Mouse (Mus musculus) left cerebral cortex, postnatal 10 days (tissue): ENCODE data around the gene Il24. TPM values are rescaled to one million over a fixed set of nuclear protein-coding genes. Genes with fewer than 3 reads are reported as not detected.

Source experiments
- DNase-seq, 2 experiments: peaks; one replicate each; pipeline ENCODE4 v3.0.0; 2021 to 2022; ENCODE audit warnings: low spot score in 2 of 2, mixed read lengths in 1 of 2; ENCODE audit errors: extremely low spot score in 1 of 2
- intact Hi-C: fragments of 180-260 bp; cut with DNase I; formaldehyde crosslinking; loops from one replicate; pipeline ENCODE4 v1.15.1; 2025
- total RNA-seq, 2 experiments: library from RNA; stranded (reverse); gene quantifications; 2 replicates each; pipeline ENCODE4 v1.2.3; 2021

The Il24 gene
- total RNA-seq, 2 experiments from 2014 or later: not detected

GRCm38 (mm10) chr1:130864238-130864637, 23.0 kb downstream of the Il24 start:
- DNase-seq: no peak
- intact Hi-C loops: no loop called here

- DNase-seq: no peak
- intact Hi-C loops: no loop called here
Observed at GRCm38 (mm10) chr1:130857456-130857855, 29.8 kb downstream of the Il24 start.

DNA sequence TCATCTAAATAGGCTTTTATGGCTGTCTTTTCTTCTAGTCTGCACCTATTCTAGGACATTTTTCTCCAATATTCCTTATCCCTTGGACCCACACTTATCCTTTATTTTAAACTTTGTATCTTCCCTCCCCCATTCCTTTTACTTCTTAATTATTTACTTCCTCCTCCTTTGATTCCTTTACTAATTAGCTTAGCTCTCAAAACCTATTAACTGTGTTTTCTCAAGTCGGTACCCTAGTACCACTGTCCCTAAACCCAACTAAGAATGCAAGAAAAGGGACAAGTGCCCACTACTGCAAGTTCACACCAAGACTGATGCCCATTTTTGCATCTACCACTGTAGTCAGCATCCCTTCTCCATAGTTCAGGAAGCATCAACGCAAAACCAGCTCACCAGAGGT, 31.5 kb downstream of the Il24 start:
- intact Hi-C loops: no loop called here

DNA sequence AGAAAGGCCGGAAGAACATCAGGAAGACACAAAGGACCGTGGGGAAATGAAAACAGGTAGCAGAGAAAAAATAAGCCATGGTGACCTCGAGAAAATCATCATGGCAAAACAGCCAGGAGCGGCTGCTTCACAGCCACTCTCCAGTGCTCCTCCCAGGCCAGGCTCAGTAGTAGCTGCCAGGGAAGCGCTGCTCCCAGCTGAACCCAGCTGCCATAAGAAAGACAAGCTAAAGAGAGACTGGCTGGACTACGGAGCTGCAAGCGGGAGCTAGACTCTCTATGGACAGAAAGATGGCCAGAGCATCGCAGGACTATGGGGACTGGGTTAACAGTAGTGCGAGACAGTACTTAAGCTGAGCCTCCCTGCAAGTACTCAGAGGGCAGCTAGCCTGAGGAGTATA, 32.4 kb downstream of the Il24 start:
- intact Hi-C loops: no loop called here
- no peak for DNase-seq

More for the DNA sequence above, 31.5 kb downstream of the Il24 start:
- DNase-seq: no peak

- no peak for DNase-seq
- intact Hi-C loops: no loop called here
Observed at GRCm38 (mm10) chr1:130850405-130850804, 36.8 kb downstream of the Il24 start.

- no peak for DNase-seq
- intact Hi-C loops: no loop called here
Observed at GRCm38 (mm10) chr1:130849530-130850214, 37.6 kb downstream of the Il24 start.

DNA sequence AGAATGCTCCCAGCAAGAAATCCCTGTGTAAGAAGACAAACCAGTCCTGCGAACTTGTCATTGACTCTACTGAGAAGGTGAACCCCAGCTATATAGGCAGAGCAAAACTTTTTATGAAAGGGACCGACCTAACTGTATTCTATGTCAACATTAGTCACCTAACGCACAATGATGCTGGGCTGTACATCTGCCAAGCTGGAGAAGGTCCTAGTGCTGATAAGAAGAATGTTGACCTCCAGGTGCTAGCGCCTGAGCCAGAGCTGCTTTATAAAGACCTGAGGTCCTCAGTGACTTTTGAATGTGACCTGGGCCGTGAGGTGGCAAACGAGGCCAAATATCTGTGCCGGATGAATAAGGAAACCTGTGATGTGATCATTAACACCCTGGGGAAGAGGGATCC, 42.7 kb downstream of the Il24 start:
- DNase-seq: no peak
- intact Hi-C loops: no loop called here

- intact Hi-C loops: no loop called here
- DNase-seq: no peak
Observed at GRCm38 (mm10) chr1:130841621-130842020, 45.6 kb downstream of the Il24 start.

- no peak for DNase-seq
- intact Hi-C loops: no loop called here
Observed at GRCm38 (mm10) chr1:130840599-130841379, 46.5 kb downstream of the Il24 start.

GRCm38 (mm10) chr1:130838288-130838687, 49.0 kb downstream of the Il24 start:
- intact Hi-C loops: no loop called here
- no peak for DNase-seq

DNA sequence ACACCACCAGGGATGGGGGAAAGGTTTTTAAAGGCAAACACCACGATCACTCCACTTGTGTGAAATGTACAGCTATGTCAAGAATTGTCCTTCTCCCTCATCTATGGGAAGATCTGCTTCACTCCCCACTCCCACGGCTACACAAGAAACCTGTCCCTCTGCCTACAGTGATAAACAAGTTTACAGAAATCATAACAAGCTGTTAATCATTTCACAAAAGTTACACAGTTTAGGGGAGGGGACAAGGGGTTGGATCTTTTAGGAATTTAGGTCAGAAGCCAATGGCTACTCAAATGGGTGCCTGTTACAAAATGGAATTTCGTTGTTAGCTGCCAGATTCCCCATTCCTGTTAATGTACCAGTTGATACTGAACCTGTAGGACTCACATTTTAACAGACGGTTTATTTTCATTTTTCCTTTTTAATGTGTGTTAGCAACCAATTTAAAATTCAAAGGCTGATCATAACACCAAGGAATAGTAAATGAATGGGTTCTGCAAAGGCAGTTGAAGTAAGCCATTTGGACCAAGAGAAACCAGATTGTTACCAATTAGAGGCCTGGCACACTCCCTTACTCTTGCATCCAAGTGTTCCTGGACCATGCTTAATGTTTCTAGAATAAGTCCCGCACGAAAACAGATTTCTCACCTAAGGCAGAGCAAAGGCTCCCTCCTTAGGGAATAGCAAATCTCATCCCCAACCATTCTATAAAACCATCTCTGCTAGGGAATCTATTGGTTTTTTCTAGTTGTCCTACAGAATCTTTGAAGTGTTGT, 51.9 kb downstream of the Il24 start:
- peak in 1 of 2 experiments; percentile 44 for DNase-seq
- intact Hi-C loops: no loop called here

DNA sequence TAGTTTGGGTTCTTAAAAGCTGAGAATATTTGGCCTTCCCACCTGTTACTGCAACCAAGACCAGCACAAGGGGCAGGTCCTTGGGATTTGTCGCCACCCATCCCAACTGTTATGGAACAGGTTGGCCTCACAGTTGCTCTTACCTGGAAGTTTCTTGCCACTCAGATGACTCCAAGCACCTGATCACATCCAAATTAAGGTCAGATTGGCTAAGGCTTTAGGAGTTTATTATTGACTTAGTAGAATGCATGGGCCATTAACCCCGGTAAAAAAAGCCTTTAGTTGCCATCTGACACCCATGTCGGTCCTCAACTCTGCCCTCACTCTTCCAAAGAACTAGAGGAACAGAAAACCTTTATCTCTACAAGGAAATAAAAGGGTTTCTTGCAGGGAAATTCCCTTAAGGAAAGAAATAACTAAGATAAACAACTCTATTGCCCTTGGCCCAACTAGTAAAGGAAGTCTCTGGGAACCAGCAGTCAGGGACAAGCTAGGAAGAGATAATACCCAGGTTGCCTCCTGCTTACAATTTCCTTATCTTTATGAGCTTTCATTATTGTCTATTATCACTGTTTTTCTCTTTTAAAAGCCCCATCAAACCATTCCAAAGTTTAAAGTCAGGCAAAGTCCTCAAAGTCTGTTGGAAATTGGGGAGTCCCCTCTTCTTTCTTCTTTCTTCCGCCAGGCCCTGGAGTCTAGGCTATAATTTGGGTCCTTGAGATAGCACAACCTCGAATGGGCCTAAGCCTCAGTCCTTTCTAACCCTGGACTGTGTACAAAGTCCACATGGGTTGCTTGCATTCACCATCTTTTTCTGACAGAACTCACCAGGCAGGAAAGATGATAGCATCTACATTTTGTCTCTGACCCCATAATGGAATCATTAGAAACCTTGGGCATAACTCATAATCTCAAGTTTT, 54.8 kb downstream of the Il24 start:
- intact Hi-C loops: no loop called here
- DNase-seq: no peak

Other genes starting within 250 kb of the Il24 start
- gene C4bp, start 225.8 kb downstream of the Il24 start, total RNA-seq: not detected
- not detected for gene Gm29427, start 171.7 kb downstream of the Il24 start, total RNA-seq
- 10 to 100 TPM; 10.3 to 10.4 TPM for gene Yod1, start 170.1 kb downstream of the Il24 start, total RNA-seq
- gene Pfkfb2, start 158.2 kb downstream of the Il24 start, total RNA-seq: 10 to 100 TPM; 42.5 to 43.7 TPM
- 1 to 10 TPM in 1 of 2 experiments, under 1 TPM in 1; 0.92 to 1.0 TPM for gene AA986860, start 155.5 kb downstream of the Il24 start, total RNA-seq
- not detected for gene Fcamr, start 86.6 kb downstream of the Il24 start, total RNA-seq
- under 1 TPM; 0.08 to 0.21 TPM for gene Pigr, start 60.8 kb downstream of the Il24 start, total RNA-seq
- under 1 TPM in 1 of 2 experiments, not detected in 1; 0.79 TPM for gene Fcmr, start 21.8 kb downstream of the Il24 start, total RNA-seq
- not detected for gene Il20, start 24.0 kb upstream of the Il24 start, total RNA-seq
- not detected for gene Il19, start 52.7 kb upstream of the Il24 start, total RNA-seq
- not detected for gene Il10, start 132.4 kb upstream of the Il24 start, total RNA-seq
- gene Mapkapk2, start 210.4 kb upstream of the Il24 start, total RNA-seq: 10 to 100 TPM; 26.8 to 31.1 TPM